ENCODE assay signal across 13 mouse cellular contexts in genomic region chr19:57255157-57255556, GRCm38 (mm10). TPM values are rescaled to one million over a fixed set of nuclear protein-coding genes. Genes with fewer than 3 reads are reported as not detected.
DNase-seq lines count a peak whose midpoint lies in the region; ATAC-seq and TF ChIP-seq lines count a peak whose summit lies in the region.
"Had no signal": no experiment of that assay in that cellular context is flagged by ENCODE, and none has a peak within 500 bp of the region (broad histone marks: within the 10 kb centered on the region; RNA-seq: fewer than 3 reads in every experiment).

No protein-coding gene starts in this region.

- intact Hi-C loops in left cerebral cortex, postnatal 36 days (cut with DNase I), result no loop called here

- TF ChIP-seq CTCF in layer of hippocampus, adult 2 months (conservative IDR thresholded peaks at IDR 0.05), result peak; percentile 62

- no peak overlapping the region for H3K4me3 ChIP-seq in embryonic facial prominence, embryonic 14.5 days (ENCODE audit: low read depth, low read length)
- H3K4me3 ChIP-seq in embryonic facial prominence, embryonic 10.5 days, result no peak overlapping the region
- H3K4me3 ChIP-seq in layer of hippocampus, adult 2 months, result no peak overlapping the region
- H3K4me3 ChIP-seq in brown adipose tissue, adult 24 weeks (ENCODE audit: insufficient read depth, low read depth, low read length), result no peak overlapping the region
- H3K4me3 ChIP-seq: hindbrain, embryonic 15.5 days; stomach, embryonic 15.5 days had no signal

- no peak overlapping the region for H3K4me2 ChIP-seq in embryonic facial prominence, embryonic 14.5 days (ENCODE audit: low read depth, low read length)
- H3K4me2 ChIP-seq: hindbrain, embryonic 15.5 days; stomach, embryonic 15.5 days had no signal

- ATAC-seq in embryonic facial prominence, embryonic 14.5 days (ENCODE audit: low read depth), result no peak
- peak; percentile 37; the same call in 1 of the 2 replicates for ATAC-seq in megakaryocyte progenitor cell, adult 5-6 weeks (replicated peaks; ENCODE audit: poor library complexity)
- ATAC-seq: activated CD4-positive, CD25-positive, alpha-beta regulatory T cell, adult 4 months; CD4-positive, CD25-positive, alpha-beta regulatory T cell, adult 4 months had no signal

- no peak overlapping the region for H3K9ac ChIP-seq in embryonic facial prominence, embryonic 14.5 days (ENCODE audit: low read depth, low read length)
- H3K9ac ChIP-seq: hindbrain, embryonic 15.5 days; stomach, embryonic 15.5 days had no signal

- DNase-seq in embryonic facial prominence, embryonic 14.5 days (ENCODE audit: low spot score), result peak; percentile 48
- no peak for DNase-seq in embryonic facial prominence, embryonic 10.5 days (ENCODE audit: low spot score)
- no peak for DNase-seq in layer of hippocampus, adult 2 months (ENCODE audit: low spot score in 2 of 2)
- no peak for DNase-seq in layer of hippocampus, adult 8-10 months (ENCODE audit: low spot score in 2 of 2)
- DNase-seq in adrenal gland, postnatal 4 days (ENCODE audit: low spot score in 2 of 2), result no peak
- no peak for DNase-seq in left cerebral cortex, postnatal 36 days (ENCODE audit: low spot score in 2 of 2)
- DNase-seq: cerebellum, adult 11 months had no signal

- 70% methylated on average over 8 of the region's 8 CpGs for WGBS in embryonic facial prominence, embryonic 14.5 days
- WGBS in embryonic facial prominence, embryonic 10.5 days, result 77% methylated on average over 8 of the region's 8 CpGs

- no peaks in the 10 kb centered on the region for H3K27me3 ChIP-seq in embryonic facial prominence, embryonic 14.5 days (replicated peaks; ENCODE audit: control insufficient read depth, insufficient read depth, low read length)
- no peaks in the 10 kb centered on the region for H3K27me3 ChIP-seq in embryonic facial prominence, embryonic 10.5 days (replicated peaks; ENCODE audit: low read depth, poor library complexity, severe bottlenecking)
- H3K27me3 ChIP-seq: hindbrain, embryonic 15.5 days; stomach, embryonic 15.5 days had no signal

- H3K9me3 ChIP-seq in embryonic facial prominence, embryonic 14.5 days (ENCODE audit: control insufficient read depth, low read length), result no peaks in the 10 kb centered on the region
- no peaks in the 10 kb centered on the region for H3K9me3 ChIP-seq in embryonic facial prominence, embryonic 10.5 days
- H3K9me3 ChIP-seq: hindbrain, embryonic 15.5 days; stomach, embryonic 15.5 days had no signal

- no peaks in the 10 kb centered on the region for H3K36me3 ChIP-seq in embryonic facial prominence, embryonic 14.5 days (ENCODE audit: control insufficient read depth, insufficient read depth, low read length)
- no peaks in the 10 kb centered on the region for H3K36me3 ChIP-seq in embryonic facial prominence, embryonic 10.5 days (replicated peaks)
- H3K36me3 ChIP-seq: hindbrain, embryonic 15.5 days; stomach, embryonic 15.5 days had no signal

- H3K4me1 ChIP-seq in embryonic facial prominence, embryonic 14.5 days (ENCODE audit: control insufficient read depth, insufficient read depth, low read length), result 0 out of 2 replicates have a peak, but pooled peaks cover 4% of the 10 kb centered on the region
- H3K4me1 ChIP-seq in embryonic facial prominence, embryonic 10.5 days, result 0 out of 2 replicates have a peak, but pooled peaks cover 3% of the 10 kb centered on the region
- H3K4me1 ChIP-seq in brown adipose tissue, adult 24 weeks (ENCODE audit: control insufficient read depth, insufficient read depth, insufficient read length, low read length), result peaks cover 27% of the 10 kb centered on the region
- H3K4me1 ChIP-seq: hindbrain, embryonic 15.5 days had no signal

- no peak overlapping the region for H3K27ac ChIP-seq in embryonic facial prominence, embryonic 14.5 days (replicated peaks; ENCODE audit: low read depth, low read length)
- no peak overlapping the region for H3K27ac ChIP-seq in embryonic facial prominence, embryonic 10.5 days (replicated peaks)
- no peak overlapping the region for H3K27ac ChIP-seq in layer of hippocampus, adult 2 months
- 0 out of 2 replicates have a peak overlapping the region, but pooled peaks have one; percentile 30 for H3K27ac ChIP-seq in brown adipose tissue, adult 24 weeks (replicated peaks; ENCODE audit: low read depth, low read length)
- H3K27ac ChIP-seq: hindbrain, embryonic 15.5 days; stomach, embryonic 15.5 days had no signal

RNA-seq across cellular contexts. Expression of gene Ablim1, which starts 59.6 kb away (rescaled TPM):
- polyA plus RNA-seq in embryonic facial prominence, embryonic 14.5 days (2014; fragmentation: Nextera tagmentation; extraction: Ambion mirVana), result 48.5 and 49.3 TPM in 2 replicates
- 17.7 and 22.4 TPM in 2 replicates for polyA plus RNA-seq in embryonic facial prominence, embryonic 10.5 days (2016; fragmentation: Nextera tagmentation; extraction: Ambion mirVana)
- total RNA-seq in layer of hippocampus, adult 2 months (2021), result 10 to 100 TPM; 85.1 to 86.0 TPM
- 10 to 100 TPM; 80.6 to 97.1 (median 86.4) TPM for total RNA-seq in layer of hippocampus, adult 8-10 months (2022)
- 52.5 and 54.2 TPM in 2 replicates for polyA plus RNA-seq in brown adipose tissue, adult 24 weeks (2012; ENCODE audit: insufficient read depth, insufficient read length, missing spikeins)
- total RNA-seq in megakaryocyte progenitor cell, adult 5-6 weeks (2015), result 6.1 and 7.0 TPM in 2 replicates
- total RNA-seq in megakaryocyte progenitor cell, adult 5-6 weeks (2017), result 6.7 and 8.1 TPM in 2 replicates
- 10 to 100 TPM; 50.9 to 59.8 TPM for total RNA-seq in adrenal gland, postnatal 4 days (2021)
- total RNA-seq in left cerebral cortex, postnatal 36 days (2021), result 100 to 1,000 TPM in 1 of 2 experiments, 10 to 100 TPM in 1; 98.4 to 129 TPM

Comparison
In these comparisons a context has a peak if more than half of its experiments do, and no peak if none do; other contexts are left out.
1. RNA of gene Ablim1, which starts 59.6 kb away (total RNA-seq): 98.4 to 129 TPM in left cerebral cortex, postnatal 36 days, 80.6 to 97.1 TPM in layer of hippocampus, adult 8-10 months, 85.1 to 86.0 TPM in layer of hippocampus, adult 2 months and 50.9 to 59.8 TPM in adrenal gland, postnatal 4 days; 6.1 to 8.1 TPM in megakaryocyte progenitor cell, adult 5-6 weeks; every median in the first group is over 4 times any median in the second.